Mouse (Mus musculus) myocyte (in vitro differentiated cells): ENCODE data around the gene Eya3. TPM values are rescaled to one million over a fixed set of nuclear protein-coding genes. Genes with fewer than 3 reads are reported as not detected.
"Not testable (repeated sequence)": the region's sequence is repeated elsewhere in the genome, so short reads cannot be mapped to it uniquely, and the experiment has no call there.

ENCODE experiments used
- H3K27me3 ChIP-seq: one replicate; pipeline ENCODE4 v1.6.1; 2011; ENCODE audit not compliant: control insufficient read depth, insufficient read depth, insufficient read length
- H3K36me3 ChIP-seq: one replicate; pipeline ENCODE4 v1.6.1; 2011; ENCODE audit not compliant: control insufficient read depth, insufficient read depth
- H3K4me2 ChIP-seq: one replicate; pipeline ENCODE4 v1.6.1; 2011; ENCODE audit warnings: low read depth, control low read depth
- H3K4me3 ChIP-seq: one replicate; pipeline ENCODE4 v1.5.1; 2011; ENCODE audit warnings: mild to moderate bottlenecking, control low read depth, moderate library complexity
- H3K79me2 ChIP-seq: one replicate; pipeline ENCODE4 v1.6.1; 2011; ENCODE audit not compliant: control insufficient read depth, insufficient read depth
- H3ac ChIP-seq: one replicate; pipeline ENCODE4 v1.6.1; 2011; ENCODE audit not compliant: control insufficient read depth, insufficient read length
- CEBPB ChIP-seq: IDR thresholded peaks from 2 replicates; pipeline ENCODE4 v1.6.1; 2011; ENCODE audit warnings: mild to moderate bottlenecking, moderate library complexity; ENCODE audit not compliant: poor library complexity, insufficient read depth, severe bottlenecking
- E2F4 ChIP-seq: IDR thresholded peaks from one replicate; pipeline ENCODE4 v1.6.1; 2011; ENCODE audit warnings: mild to moderate bottlenecking, control low read depth, moderate library complexity; ENCODE audit not compliant: insufficient read depth
- MAX ChIP-seq: IDR thresholded peaks from one replicate; pipeline ENCODE4 v1.6.1; 2011; ENCODE audit warnings: low read depth, mild to moderate bottlenecking, control low read depth
- MYOD1 ChIP-seq, 3 experiments: IDR thresholded peaks; one replicate each; pipeline ENCODE4 v1.6.1; 2011; ENCODE audit warnings: control low read depth in 2 of 3, low read depth in 2 of 3, mild to moderate bottlenecking in 2 of 3, moderate library complexity in 1 of 3; ENCODE audit not compliant: insufficient read length in 2 of 3, control insufficient read depth in 1 of 3
- MYOG ChIP-seq, 3 experiments: IDR thresholded peaks; one replicate each; pipeline ENCODE4 v1.6.1; 2011; ENCODE audit warnings: control low read depth in 2 of 3, low read depth in 2 of 3, mild to moderate bottlenecking in 2 of 3; ENCODE audit not compliant: insufficient read length in 2 of 3, control insufficient read depth in 1 of 3, insufficient read depth in 1 of 3
- POLR2A ChIP-seq: IDR thresholded peaks from one replicate; pipeline ENCODE4 v1.6.1; 2011; ENCODE audit warnings: low read depth, mild to moderate bottlenecking, control low read depth, moderate library complexity; ENCODE audit not compliant: insufficient read length
- POLR2AphosphoS2 ChIP-seq: IDR thresholded peaks from one replicate; pipeline ENCODE4 v1.6.1; 2011; ENCODE audit warnings: low read depth, control low read depth; ENCODE audit not compliant: insufficient read length
- REST ChIP-seq: IDR thresholded peaks from one replicate; pipeline ENCODE4 v1.6.1; 2011; ENCODE audit warnings: mild to moderate bottlenecking, control low read depth, moderate library complexity; ENCODE audit not compliant: insufficient read depth, insufficient read length
- SRF ChIP-seq: IDR thresholded peaks from one replicate; pipeline ENCODE4 v1.6.1; 2011; ENCODE audit warnings: low read depth; ENCODE audit not compliant: control insufficient read depth, insufficient read length
- TCF12 ChIP-seq: IDR thresholded peaks from one replicate; pipeline ENCODE4 v1.6.1; 2011; ENCODE audit warnings: mild to moderate bottlenecking, control low read depth; ENCODE audit not compliant: poor library complexity, insufficient read depth, severe bottlenecking
- TCF3 ChIP-seq: IDR thresholded peaks from one replicate; pipeline ENCODE4 v1.6.1; 2011; ENCODE audit warnings: low read depth, control low read depth; ENCODE audit not compliant: insufficient read length
- USF1 ChIP-seq: IDR thresholded peaks from one replicate; pipeline ENCODE4 v1.6.1; 2011; ENCODE audit warnings: low read depth, mild to moderate bottlenecking, control low read depth, moderate library complexity
- polyA plus RNA-seq: library from polyadenylated mRNA; unstranded; fragments of >200 nt; fragmentation: generic; extraction: Trizol; gene quantifications from one replicate; pipeline ENCODE4 v1.2.1, GENCODE M21; 2012; ENCODE audit warnings: missing spikeins

The Eya3 gene
- polyA plus RNA-seq, 1 experiment, result 22.2 TPM

DNA sequence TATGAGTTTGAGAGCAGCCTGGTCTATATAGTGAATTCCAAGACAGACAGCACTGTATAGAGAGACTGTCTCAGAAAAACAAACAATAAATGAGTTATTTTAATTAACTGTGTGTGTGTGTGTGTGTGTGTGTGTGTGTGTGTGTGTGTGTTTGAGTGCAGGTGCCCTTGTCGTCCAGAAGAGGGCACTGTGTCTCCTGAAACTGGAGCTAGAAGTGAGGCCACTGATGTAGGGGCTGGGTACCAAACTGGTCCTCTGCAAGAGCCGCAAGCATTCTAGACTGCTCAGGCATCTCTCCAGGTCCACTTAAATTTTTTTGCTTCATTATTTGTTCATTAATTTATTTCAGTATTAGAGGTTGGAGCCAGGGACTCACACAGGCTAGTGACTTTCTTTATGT lies 39.9 kb upstream of the Eya3 start:
- TF ChIP-seq TCF12 (no peak), CEBPB (no peak), TCF3 (no peak), SRF (no peak), REST (no peak), E2F4 (no peak), MYOD1 (IDR thresholded peaks at IDR 0.05; ENCODE audit: control insufficient read depth in 1 of 3, insufficient read length in 2 of 3, low read depth in 2 of 3) (no peak)
- H3K4me3 ChIP-seq, result no peak overlapping the region
- H3K27me3 ChIP-seq, result no peaks in the 10 kb centered on the region
- H3ac ChIP-seq, result no peak overlapping the region
- H3K79me2 ChIP-seq, result no peaks in the 10 kb centered on the region
- no peak overlapping the region for H3K4me2 ChIP-seq
- no peaks in the 10 kb centered on the region for H3K36me3 ChIP-seq

DNA sequence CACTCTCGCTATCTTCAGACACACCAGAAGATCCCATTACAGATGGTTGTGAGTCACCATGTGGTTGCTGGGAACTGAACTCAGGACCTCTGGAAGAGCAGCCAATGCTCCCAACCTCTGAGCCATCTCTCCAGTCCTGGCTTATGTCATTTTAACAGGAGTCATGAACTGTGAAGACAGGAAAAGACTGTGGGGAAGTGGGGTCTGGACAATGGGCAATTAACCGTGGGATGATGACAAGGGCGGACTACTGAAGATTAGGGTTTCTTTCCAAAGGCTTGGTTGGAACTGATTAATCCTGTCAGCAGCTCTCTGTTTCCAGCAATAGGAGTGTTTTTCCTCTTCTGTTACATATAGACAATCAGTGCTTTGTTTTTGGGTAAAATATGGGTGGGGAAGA lies 39.0 kb upstream of the Eya3 start:
- no peak for TF ChIP-seq MAX
- no peak for TF ChIP-seq POLR2AphosphoS2
- TF ChIP-seq TCF12, result no peak
- no peak for TF ChIP-seq MYOD1 (IDR thresholded peaks at IDR 0.05; ENCODE audit: control insufficient read depth in 1 of 3, insufficient read length in 2 of 3, low read depth in 2 of 3)
- no peak for TF ChIP-seq REST
- Histone ChIP-seq H3K36me3 (no peaks in the 10 kb centered on the region), H3ac (no peak overlapping the region), H3K79me2 (no peaks in the 10 kb centered on the region), H3K4me2 (no peak overlapping the region), H3K27me3 (no peaks in the 10 kb centered on the region), H3K4me3 (no peak overlapping the region)

DNA sequence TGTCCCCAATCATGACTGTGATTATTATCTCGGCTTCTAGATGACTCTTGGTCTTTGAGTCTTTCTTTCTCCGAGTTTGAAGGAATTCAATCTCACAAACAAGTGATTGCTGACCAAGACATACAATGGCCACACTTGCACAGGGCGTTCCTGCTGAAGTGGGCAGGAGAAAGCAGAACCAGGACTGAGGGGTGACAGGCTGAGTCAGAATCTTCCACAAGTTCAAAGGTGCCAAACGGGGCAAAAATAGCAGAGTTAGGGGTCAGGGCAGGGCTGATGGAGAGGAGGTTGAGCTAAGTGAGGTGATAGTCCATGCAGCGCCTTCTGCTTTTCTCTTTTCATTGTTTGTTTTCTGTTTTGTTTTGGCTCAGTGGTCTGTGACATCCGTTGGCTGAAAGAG lies 38.3 kb upstream of the Eya3 start:
- Histone ChIP-seq H3K36me3 (no peaks in the 10 kb centered on the region), H3K27me3 (no peaks in the 10 kb centered on the region), H3K4me3 (no peak overlapping the region), H3K4me2 (no peak overlapping the region), H3ac (no peak overlapping the region), H3K79me2 (no peaks in the 10 kb centered on the region)
- TF ChIP-seq TCF3, result no peak
- no peak for TF ChIP-seq MAX
- TF ChIP-seq E2F4, result no peak
- TF ChIP-seq USF1, result no peak
- no peak for TF ChIP-seq TCF12
- no peak for TF ChIP-seq MYOG (IDR thresholded peaks at IDR 0.05; ENCODE audit: control insufficient read depth in 1 of 3, insufficient read depth in 1 of 3, insufficient read length in 2 of 3, low read depth in 2 of 3)
- no peak for TF ChIP-seq REST
- TF ChIP-seq MYOD1 (IDR thresholded peaks at IDR 0.05; ENCODE audit: control insufficient read depth in 1 of 3, insufficient read length in 2 of 3, low read depth in 2 of 3), result no peak
- no peak for TF ChIP-seq CEBPB
- no peak for TF ChIP-seq POLR2AphosphoS2
- no peak for TF ChIP-seq POLR2A
- no peak for TF ChIP-seq SRF

DNA sequence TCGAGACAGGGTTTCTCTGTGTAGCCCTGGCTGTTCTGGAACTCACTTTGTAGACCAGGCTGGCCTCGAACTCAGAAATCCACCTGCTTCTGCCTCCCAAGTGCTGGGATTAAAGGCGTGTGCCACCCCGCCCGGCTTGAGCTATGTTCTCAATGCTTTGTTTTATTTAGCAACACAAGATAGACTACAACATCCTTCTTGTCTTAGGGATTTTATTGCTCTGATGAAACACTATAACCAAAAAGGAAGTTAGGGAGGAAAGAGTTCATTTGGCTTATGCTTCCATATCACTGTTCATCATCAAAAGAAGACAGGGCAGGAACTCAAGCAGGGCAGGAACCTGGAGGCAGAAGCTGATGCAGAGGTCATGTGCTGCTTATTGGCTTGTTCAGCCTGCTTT lies 37.5 kb upstream of the Eya3 start:
- H3K36me3 ChIP-seq, H3K4me2 ChIP-seq, H3K4me3 ChIP-seq, H3K27me3 ChIP-seq, H3ac ChIP-seq, H3K79me2 ChIP-seq: not testable (repeated sequence)

DNA sequence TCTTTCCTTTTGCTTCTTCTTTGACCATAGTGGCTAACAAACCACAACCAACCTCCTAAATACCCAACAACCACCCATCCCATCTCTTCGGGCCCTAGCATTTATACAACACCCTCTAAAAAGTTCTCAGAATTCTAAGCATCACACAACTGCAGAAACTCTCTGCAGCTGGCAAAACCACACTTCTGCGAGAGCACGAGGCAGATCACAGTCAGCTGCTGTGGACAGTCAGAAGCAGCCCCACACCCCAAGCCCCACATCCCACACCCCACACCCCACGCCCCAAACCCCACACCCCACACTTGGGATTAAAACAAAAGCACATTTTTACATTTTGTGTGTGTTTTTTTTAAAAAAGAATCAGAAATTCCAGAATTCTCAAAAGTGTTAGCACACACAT lies 35.3 kb upstream of the Eya3 start:
- Histone ChIP-seq H3K4me3 (no peak overlapping the region), H3K79me2 (no peaks in the 10 kb centered on the region), H3K27me3 (no peaks in the 10 kb centered on the region), H3ac (no peak overlapping the region), H3K36me3 (no peaks in the 10 kb centered on the region), H3K4me2 (no peak overlapping the region)
- peak in 2 of 3 experiments; percentile 70 to 83 for TF ChIP-seq MYOD1 (IDR thresholded peaks at IDR 0.05; ENCODE audit: control insufficient read depth in 1 of 3, insufficient read length in 2 of 3, low read depth in 2 of 3)
- no peak for TF ChIP-seq MAX
- TF ChIP-seq SRF, result no peak
- TF ChIP-seq TCF12, result peak; percentile 33
- TF ChIP-seq POLR2AphosphoS2, result no peak
- peak; percentile 48 for TF ChIP-seq TCF3
- TF ChIP-seq E2F4, result no peak
- TF ChIP-seq REST, result no peak
- TF ChIP-seq MYOG (IDR thresholded peaks at IDR 0.05; ENCODE audit: control insufficient read depth in 1 of 3, insufficient read depth in 1 of 3, insufficient read length in 2 of 3, low read depth in 2 of 3), result peak in 2 of 3 experiments; percentile 36 to 80
- TF ChIP-seq CEBPB, result no peak
- no peak for TF ChIP-seq POLR2A
- TF ChIP-seq USF1, result no peak
